Mouse (Mus musculus): ENCODE measurements at regions not wholly inside any gene's neighbourhood (a gene's known extent, or its start where the extent isn't known, plus 50 kb on each side); places are given as distances from the start of the nearest gene placed in this dataset.

DNA sequence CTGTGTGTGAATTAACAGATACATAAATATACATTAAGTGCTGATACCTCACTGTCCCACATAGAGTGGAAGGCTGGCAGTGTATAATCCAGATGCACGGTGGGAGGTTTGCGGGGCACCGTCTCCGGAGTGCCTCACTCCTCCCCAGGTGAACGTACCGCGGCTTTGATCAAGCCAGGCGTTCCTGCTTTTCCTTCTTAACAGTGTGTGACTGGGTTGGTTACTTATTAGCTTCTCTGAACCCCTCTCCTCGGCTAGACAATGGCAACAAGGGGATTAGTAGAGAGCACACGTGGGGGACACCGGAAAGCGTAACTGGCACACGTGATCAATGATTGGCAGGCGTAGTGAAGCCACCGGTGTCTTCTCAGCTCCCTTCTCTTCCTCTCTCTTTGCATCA, 396.8 kb upstream of the Atp11b start:
- TF ChIP-seq TAL1 (conservative IDR thresholded peaks at IDR 0.05; ENCODE audit: low read depth, low read length) (no peak), CTCF (IDR thresholded peaks at IDR 0.05; ENCODE audit: low read depth, low read length) (no peak), GATA1 (IDR thresholded peaks at IDR 0.05; ENCODE audit: borderline replicate concordance, low read length) (no peak), POLR2AphosphoS5 (IDR thresholded peaks at IDR 0.05; ENCODE audit: insufficient replicate concordance, low read depth, low read length) (no peak), GATA2 (IDR thresholded peaks at IDR 0.05; ENCODE audit: borderline replicate concordance, low read depth, low read length) (no peak)

Data from G1E (cell line).